Mouse (Mus musculus): ENCODE measurements around the gene Mug1. TPM values are rescaled to one million over a fixed set of nuclear protein-coding genes. Genes with fewer than 3 reads are reported as not detected.
"Not testable (repeated sequence)": the region's sequence is repeated elsewhere in the genome, so short reads cannot be mapped to it uniquely, and the experiment has no call there.

Gene Mug1
- polyA plus RNA-seq (2016; fragmentation: Nextera tagmentation; extraction: Ambion mirVana) = 0.04 TPM in 1 of 2 replicates, not detected in the other

DNA sequence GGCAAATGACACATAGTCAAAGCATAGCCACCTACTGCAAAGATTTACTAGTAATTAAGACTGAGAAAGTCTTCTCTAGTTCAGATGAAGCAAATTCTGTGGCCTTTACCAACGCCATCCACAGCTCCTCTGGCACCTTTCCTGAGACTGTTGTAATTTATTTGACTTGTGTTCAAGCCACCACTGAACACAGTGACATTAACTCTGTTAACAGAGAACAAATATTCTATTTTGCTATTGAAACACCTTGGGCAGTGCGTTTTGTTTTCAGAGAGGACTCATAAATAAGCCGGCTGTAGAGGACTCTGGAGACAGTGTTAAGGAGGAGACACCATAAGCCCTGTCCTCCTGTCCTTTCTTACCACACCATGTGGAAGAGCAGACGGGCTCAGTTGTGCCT, at the start of gene Mug1:
TSS of gene Mug1 (plus strand) at position 271 of the 400 bp plus-strand sequence.
- not testable (repeated sequence) for H3K27me3 ChIP-seq (replicated peaks); H3K9ac ChIP-seq; ATAC-seq (ENCODE audit: low FRiP score, low read depth); H3K27ac ChIP-seq; H3K4me1 ChIP-seq; H3K4me3 ChIP-seq; H3K4me2 ChIP-seq (replicated peaks); H3K9me3 ChIP-seq; H3K36me3 ChIP-seq
- WGBS = 82% methylated on average over 4 of the region's 4 CpGs

- H3K36me3 ChIP-seq = no peaks in the 10 kb centered on the region
- ATAC-seq (ENCODE audit: low FRiP score, low read depth) = no peak
Measured at GRCm38 (mm10) chr6:121828034-121828433, 10.3 kb upstream of the Mug1 start.

DNA sequence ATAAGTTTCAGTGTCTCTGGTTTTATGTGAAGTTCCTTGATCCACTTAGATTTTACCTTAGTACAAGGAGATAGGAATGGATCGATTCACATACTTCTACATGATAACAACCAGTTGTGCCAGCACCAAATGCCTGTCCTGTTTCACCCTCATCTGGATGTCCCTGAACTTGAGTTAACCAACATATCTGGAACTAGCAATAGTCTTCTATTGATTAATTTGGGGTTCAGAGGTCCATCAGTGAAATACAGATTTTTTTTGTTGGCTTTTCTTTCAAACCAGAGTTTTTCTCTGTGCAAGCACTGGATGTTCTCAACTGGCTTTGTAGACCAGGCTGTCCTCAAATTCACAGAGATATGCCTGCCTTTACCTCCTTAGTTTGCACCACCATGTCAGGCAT, 2.0 kb upstream of the Mug1 start:
- no peaks in the 10 kb centered on the region for H3K4me1 ChIP-seq
- no peaks in the 10 kb centered on the region for H3K36me3 ChIP-seq
- no peaks in the 10 kb centered on the region for H3K27me3 ChIP-seq (replicated peaks)
- 92% methylated on average over 1 of the region's 1 CpGs for WGBS
- no peak overlapping the region for H3K27ac ChIP-seq
- no peak overlapping the region for H3K9ac ChIP-seq
- no peak for ATAC-seq (ENCODE audit: low FRiP score, low read depth)
- no peak overlapping the region for H3K4me2 ChIP-seq (replicated peaks)
- H3K9me3 ChIP-seq = peaks cover 4% of the 10 kb centered on the region; the same call in 1 of the 2 replicates
- H3K4me3 ChIP-seq = no peak overlapping the region

More at GRCm38 (mm10) chr6:121828034-121828433, 10.3 kb upstream of the Mug1 start:
- Histone ChIP-seq H3K9ac (no peak overlapping the region), H3K9me3 (no peaks in the 10 kb centered on the region), H3K4me1 (no peaks in the 10 kb centered on the region), H3K27ac (no peak overlapping the region), H3K4me3 (no peak overlapping the region), H3K4me2 (replicated peaks) (no peak overlapping the region), H3K27me3 (replicated peaks) (no peaks in the 10 kb centered on the region)
- 81% methylated on average over 4 of the region's 4 CpGs for WGBS

- H3K9ac ChIP-seq = no peak overlapping the region
- no peak overlapping the region for H3K27ac ChIP-seq
- no peaks in the 10 kb centered on the region for H3K27me3 ChIP-seq (replicated peaks)
- 0 out of 2 replicates have a peak, but pooled peaks cover 5% of the 10 kb centered on the region for H3K9me3 ChIP-seq
- no peak overlapping the region for H3K4me2 ChIP-seq (replicated peaks)
- WGBS = 53% methylated on average over 1 of the region's 1 CpGs
- no peak overlapping the region for H3K4me3 ChIP-seq
- H3K4me1 ChIP-seq = no peaks in the 10 kb centered on the region
- no peak for ATAC-seq (ENCODE audit: low FRiP score, low read depth)
- H3K36me3 ChIP-seq = no peaks in the 10 kb centered on the region
Measured at GRCm38 (mm10) chr6:121848378-121848777, 10.0 kb downstream of the Mug1 start.

Other genes starting within 250 kb of the Mug1 start
- 3.4 and 3.7 TPM in 2 replicates for gene A2m, start 203.2 kb upstream of the Mug1 start, polyA plus RNA-seq (2016; fragmentation: Nextera tagmentation; extraction: Ambion mirVana)
- not detected in 2 replicates for gene Gm7298, start 105.6 kb upstream of the Mug1 start, polyA plus RNA-seq (2016; fragmentation: Nextera tagmentation; extraction: Ambion mirVana)
- gene Mug2, start 168.2 kb downstream of the Mug1 start, polyA plus RNA-seq (2016; fragmentation: Nextera tagmentation; extraction: Ambion mirVana) = not detected in 2 replicates